In genomic region chr9:83368234-83368633, GRCm38 (mm10) we compare ENCODE assay signal across 9 mouse cellular contexts.
A peak's percentile ranks its signal among the peaks of the same experiment; 100 is the strongest.
DNase-seq lines count a peak whose midpoint lies in the region; ATAC-seq lines count a peak whose summit lies in the region.
"Had no signal": no experiment of that assay in that cellular context is flagged by ENCODE, and none has a peak within 500 bp of the region (broad histone marks: within the 10 kb centered on the region; RNA-seq: fewer than 3 reads in every experiment).

No protein-coding gene starts in this region.

- H3K4me2 ChIP-seq in embryonic facial prominence, embryonic 11.5 days (ENCODE audit: low read depth, low read length) = no peak overlapping the region
- H3K4me2 ChIP-seq: midbrain, embryonic 12.5 days had no signal

- no peak overlapping the region for H3K4me3 ChIP-seq in embryonic facial prominence, embryonic 11.5 days (ENCODE audit: low read depth, low read length)
- H3K4me3 ChIP-seq: midbrain, embryonic 12.5 days had no signal

- H3K9ac ChIP-seq in embryonic facial prominence, embryonic 11.5 days (replicated peaks; ENCODE audit: low read length) = no peak overlapping the region
- H3K9ac ChIP-seq: midbrain, embryonic 12.5 days had no signal

- H3K9me3 ChIP-seq in embryonic facial prominence, embryonic 11.5 days (replicated peaks; ENCODE audit: control insufficient read depth, low read length) = no peaks in the 10 kb centered on the region
- H3K9me3 ChIP-seq: midbrain, embryonic 12.5 days had no signal

- no peak for ATAC-seq in embryonic facial prominence, embryonic 11.5 days (replicated peaks; ENCODE audit: insufficient number of reproducible peaks, low FRiP score, low TSS enrichment, low read depth)

- peak; percentile 40 for DNase-seq in gastrocnemius, postnatal 10 days
- DNase-seq in gastrocnemius, adult 18-20 months (ENCODE audit: low spot score) = no peak
- DNase-seq in spleen, adult 12 weeks (ENCODE audit: low spot score) = peak; percentile 15
- DNase-seq in spleen, postnatal 36 days (ENCODE audit: low spot score in 2 of 2) = no peak
- peak; percentile 60 for DNase-seq in embryonic facial prominence, embryonic 11.5 days (ENCODE audit: low spot score)
- peak; percentile 26 for DNase-seq in retina, adult 2 months (ENCODE audit: low read depth, low spot score)
- no peak for DNase-seq in adrenal gland, postnatal 4 days (ENCODE audit: low spot score in 2 of 2)
- no peak for DNase-seq in layer of hippocampus, adult 11-12 months (ENCODE audit: low spot score)

- no peaks in the 10 kb centered on the region for H3K27me3 ChIP-seq in embryonic facial prominence, embryonic 11.5 days (ENCODE audit: control insufficient read depth, insufficient read depth, low read length)
- H3K27me3 ChIP-seq: midbrain, embryonic 12.5 days had no signal

- 95% methylated on average over 1 of the region's 1 CpGs for WGBS in embryonic facial prominence, embryonic 11.5 days

- H3K36me3 ChIP-seq in embryonic facial prominence, embryonic 11.5 days (replicated peaks; ENCODE audit: control insufficient read depth, insufficient read depth, low read depth, low read length) = no peaks in the 10 kb centered on the region
- H3K36me3 ChIP-seq: midbrain, embryonic 12.5 days had no signal

- H3K27ac ChIP-seq in embryonic facial prominence, embryonic 11.5 days (replicated peaks; ENCODE audit: low read depth, low read length) = no peak overlapping the region
- H3K27ac ChIP-seq: midbrain, embryonic 12.5 days had no signal

- no peaks in the 10 kb centered on the region for H3K4me1 ChIP-seq in embryonic facial prominence, embryonic 11.5 days (ENCODE audit: control insufficient read depth, insufficient read depth, low read length)
- H3K4me1 ChIP-seq: midbrain, embryonic 12.5 days had no signal

Comparison
In these comparisons a context has a peak if more than half of its experiments do, and no peak if none do; other contexts are left out.
1. DNase-seq: peak in gastrocnemius, postnatal 10 days (single experiment), spleen, adult 12 weeks (single experiment), embryonic facial prominence, embryonic 11.5 days (single experiment) and retina, adult 2 months (single experiment); none in gastrocnemius, adult 18-20 months (single experiment), spleen, postnatal 36 days (0 of 2), adrenal gland, postnatal 4 days (0 of 2) and layer of hippocampus, adult 11-12 months (single experiment).